Mouse (Mus musculus) kidney, embryonic 14.5 days (tissue): ENCODE data around the gene Tiparp. TPM values are rescaled to one million over a fixed set of nuclear protein-coding genes. Genes with fewer than 3 reads are reported as not detected.
A peak's percentile ranks its signal among the peaks of the same experiment; 100 is the strongest.

Source experiments
- ATAC-seq: fragments of 200-750 bp; cut with Nextera tagmentation; 2 replicates; pipeline ENCODE4 v1.8.0; 2017; ENCODE audit warnings: moderate number of reproducible peaks, mild to moderate bottlenecking, moderate TSS enrichment, moderate library complexity; ENCODE audit not compliant: low FRiP score, low TSS enrichment
- H3K27ac ChIP-seq: fragments of 300-500 bp; sonication (generic); 2 replicates; pipeline ENCODE4 v1.5.1; 2014; ENCODE audit warnings: low read depth, mild to moderate bottlenecking, low read length, moderate library complexity, mixed read lengths
- H3K27me3 ChIP-seq: fragments of 300-500 bp; sonication (generic); 2 replicates; pipeline ENCODE4 v1.6.1; 2014; ENCODE audit warnings: mild to moderate bottlenecking, low read length; ENCODE audit not compliant: control insufficient read depth, insufficient read depth
- H3K36me3 ChIP-seq: fragments of 300-500 bp; sonication (generic); 2 replicates; pipeline ENCODE4 v1.6.1; 2014; ENCODE audit warnings: low read length, mixed read lengths; ENCODE audit not compliant: control insufficient read depth, insufficient read depth
- H3K4me1 ChIP-seq: fragments of 300-500 bp; sonication (generic); 2 replicates; pipeline ENCODE4 v1.6.1; 2014; ENCODE audit warnings: low read length, mixed read lengths; ENCODE audit not compliant: control insufficient read depth, insufficient read depth
- H3K4me2 ChIP-seq: fragments of 300-500 bp; sonication (generic); replicated peaks from 2 replicates; pipeline ENCODE4 v1.6.1; 2014; ENCODE audit warnings: low read depth, mild to moderate bottlenecking, low read length
- H3K4me3 ChIP-seq: fragments of 300-500 bp; sonication (generic); 2 replicates; pipeline ENCODE4 v1.5.1; 2014; ENCODE audit warnings: mild to moderate bottlenecking, low read length
- H3K9ac ChIP-seq: fragments of 300-500 bp; sonication (generic); 2 replicates; pipeline ENCODE4 v1.6.1; 2014; ENCODE audit warnings: low read depth, mild to moderate bottlenecking, low read length, moderate library complexity
- H3K9me3 ChIP-seq: fragments of 300-500 bp; sonication (generic); 2 replicates; pipeline ENCODE4 v1.6.1; 2016; ENCODE audit warnings: low read length; ENCODE audit not compliant: control insufficient read depth
- WGBS: fragments of 180-500 bp; shearing (Covaris S2); extraction: QIAGEN DNeasy Blood & Tissue Kit; methylation state at CpG from one replicate; pipeline ENCODE4 v1.1.7; 2014; 5-methylcytosine and 5-hydroxymethylcytosine counted together
- polyA plus RNA-seq: library from polyadenylated mRNA; unstranded; fragments of >200 nt; fragmentation: Nextera tagmentation; extraction: Ambion mirVana; gene quantifications from 2 replicates; pipeline ENCODE4 v1.2.1, GENCODE M21; 2014

Gene Tiparp
- polyA plus RNA-seq, 1 experiment from 2014 or later, result 29.9 TPM

- ATAC-seq, result no peak
- H3K27me3 ChIP-seq, result no peaks in the 10 kb centered on the region
- H3K36me3 ChIP-seq, result no peaks in the 10 kb centered on the region
- WGBS, result 78% methylated on average over 3 of the region's 3 CpGs
- no peak overlapping the region for H3K4me2 ChIP-seq
- H3K4me1 ChIP-seq, result 0 out of 2 replicates have a peak, but pooled peaks cover 3% of the 10 kb centered on the region
- H3K9me3 ChIP-seq, result no peaks in the 10 kb centered on the region
- no peak overlapping the region for H3K9ac ChIP-seq
- H3K4me3 ChIP-seq, result no peak overlapping the region
- H3K27ac ChIP-seq, result no peak overlapping the region
Observed at GRCm38 (mm10) chr3:65525731-65526130, 2.5 kb upstream of the Tiparp start.

GRCm38 (mm10) chr3:65527196-65527595, 1.0 kb upstream of the Tiparp start:
- WGBS, result 8% methylated on average over 3 of the region's 3 CpGs
- Histone ChIP-seq H3K4me3 (peak overlapping the region; percentile 88), H3K9ac (peak overlapping the region; percentile 89), H3K27ac (peak overlapping the region; percentile 97), H3K4me1 (0 out of 2 replicates have a peak, but pooled peaks cover 3% of the 10 kb centered on the region), H3K4me2 (peak overlapping the region; percentile 51), H3K27me3 (no peaks in the 10 kb centered on the region), H3K36me3 (no peaks in the 10 kb centered on the region; the same call in 1 of the 2 replicates), H3K9me3 (no peaks in the 10 kb centered on the region)
- no peak for ATAC-seq

GRCm38 (mm10) chr3:65528614-65529470, 632 bp downstream of the Tiparp start:
- WGBS, result under 1% methylated on average over 78 of the region's 97 CpGs
- no peaks in the 10 kb centered on the region; the same call in 1 of the 2 replicates for H3K36me3 ChIP-seq
- peak overlapping the region; percentile 89 for H3K9ac ChIP-seq
- peak; percentile 56 for ATAC-seq
- peak overlapping the region; percentile 88 for H3K4me3 ChIP-seq
- 0 out of 2 replicates have a peak, but pooled peaks cover 3% of the 10 kb centered on the region for H3K4me1 ChIP-seq
- peak overlapping the region; percentile 68 for H3K4me2 ChIP-seq
- H3K27me3 ChIP-seq, result no peaks in the 10 kb centered on the region
- no peaks in the 10 kb centered on the region for H3K9me3 ChIP-seq
- peak overlapping the region; percentile 93 for H3K27ac ChIP-seq

GRCm38 (mm10) chr3:65529471-65530215, 1.4 kb downstream of the Tiparp start:
- 2% methylated on average over 19 of the region's 19 CpGs for WGBS
- H3K27me3 ChIP-seq, result no peaks in the 10 kb centered on the region
- 0 out of 2 replicates have a peak, but pooled peaks cover 3% of the 10 kb centered on the region for H3K4me1 ChIP-seq
- no peak for ATAC-seq
- peak overlapping the region; percentile 68 for H3K4me2 ChIP-seq
- no peaks in the 10 kb centered on the region for H3K9me3 ChIP-seq
- peak overlapping the region; percentile 89 for H3K9ac ChIP-seq
- H3K27ac ChIP-seq, result peak overlapping the region; percentile 93
- peak overlapping the region; percentile 88 for H3K4me3 ChIP-seq
- H3K36me3 ChIP-seq, result no peaks in the 10 kb centered on the region; the same call in 1 of the 2 replicates

- Histone ChIP-seq H3K27ac (no peak overlapping the region), H3K4me2 (no peak overlapping the region), H3K36me3 (no peaks in the 10 kb centered on the region; the same call in 1 of the 2 replicates), H3K4me1 (0 out of 2 replicates have a peak, but pooled peaks cover 3% of the 10 kb centered on the region), H3K9me3 (no peaks in the 10 kb centered on the region), H3K9ac (no peak overlapping the region), H3K4me3 (no peak overlapping the region), H3K27me3 (no peaks in the 10 kb centered on the region)
- WGBS, result 89% methylated on average over 2 of the region's 2 CpGs
- no peak for ATAC-seq
Observed at GRCm38 (mm10) chr3:65533014-65533413, 4.8 kb downstream of the Tiparp start.

DNA sequence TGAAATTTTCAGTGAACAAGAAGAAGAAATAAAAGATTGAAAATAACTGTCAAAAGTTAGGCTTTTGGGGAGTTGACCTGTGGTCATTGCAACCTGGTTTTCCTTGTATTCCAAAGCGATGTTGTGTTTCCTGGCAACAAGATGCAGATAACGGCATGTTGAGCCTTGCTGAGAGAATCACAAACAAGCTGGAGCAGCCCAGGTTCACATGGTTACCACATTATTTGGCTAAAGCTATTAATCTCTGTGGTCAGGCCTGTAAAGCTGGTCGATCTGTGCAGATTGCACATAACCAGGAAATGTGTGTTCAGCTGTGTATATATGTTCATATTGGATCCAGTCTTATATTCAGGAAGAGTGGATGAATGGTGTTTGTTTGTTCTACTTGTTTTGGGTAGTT, 5.4 kb downstream of the Tiparp start:
- H3K27me3 ChIP-seq, result no peaks in the 10 kb centered on the region
- H3K4me3 ChIP-seq, result no peak overlapping the region
- H3K9ac ChIP-seq, result no peak overlapping the region
- H3K9me3 ChIP-seq, result no peaks in the 10 kb centered on the region
- H3K36me3 ChIP-seq, result no peaks in the 10 kb centered on the region; the same call in 1 of the 2 replicates
- ATAC-seq, result no peak
- 61% methylated on average over 3 of the region's 3 CpGs for WGBS
- no peak overlapping the region for H3K4me2 ChIP-seq
- 0 out of 2 replicates have a peak, but pooled peaks cover 3% of the 10 kb centered on the region for H3K4me1 ChIP-seq
- H3K27ac ChIP-seq, result no peak overlapping the region

GRCm38 (mm10) chr3:65534488-65534887, 6.3 kb downstream of the Tiparp start:
- no peak for ATAC-seq
- no peak overlapping the region for H3K4me2 ChIP-seq
- H3K4me3 ChIP-seq, result no peak overlapping the region
- no peaks in the 10 kb centered on the region for H3K27me3 ChIP-seq
- H3K27ac ChIP-seq, result no peak overlapping the region
- 0 out of 2 replicates have a peak, but pooled peaks cover 3% of the 10 kb centered on the region for H3K4me1 ChIP-seq
- H3K36me3 ChIP-seq, result no peaks in the 10 kb centered on the region; the same call in 1 of the 2 replicates
- H3K9ac ChIP-seq, result no peak overlapping the region
- WGBS, result 72% methylated on average over 2 of the region's 2 CpGs
- H3K9me3 ChIP-seq, result no peaks in the 10 kb centered on the region

- no peaks in the 10 kb centered on the region for H3K4me1 ChIP-seq
- no peak overlapping the region for H3K27ac ChIP-seq
- no peak overlapping the region for H3K4me3 ChIP-seq
- no peaks in the 10 kb centered on the region; the same call in 1 of the 2 replicates for H3K36me3 ChIP-seq
- no peak overlapping the region for H3K9ac ChIP-seq
- H3K9me3 ChIP-seq, result no peaks in the 10 kb centered on the region
- no peak overlapping the region for H3K4me2 ChIP-seq
- ATAC-seq, result no peak
- H3K27me3 ChIP-seq, result no peaks in the 10 kb centered on the region
Observed at GRCm38 (mm10) chr3:65535087-65535761, 7.0 kb downstream of the Tiparp start.
